Mouse (Mus musculus): ENCODE results near the gene Cyp2c69. TPM values are rescaled to one million over a fixed set of nuclear protein-coding genes. Genes with fewer than 3 reads are reported as not detected.
"Not testable (repeated sequence)": the region's sequence is repeated elsewhere in the genome, so short reads cannot be mapped to it uniquely, and the experiment has no call there.

The Cyp2c69 gene
- polyA plus RNA-seq (2016; fragmentation: Nextera tagmentation; extraction: Ambion mirVana): not detected in 2 replicates

DNA sequence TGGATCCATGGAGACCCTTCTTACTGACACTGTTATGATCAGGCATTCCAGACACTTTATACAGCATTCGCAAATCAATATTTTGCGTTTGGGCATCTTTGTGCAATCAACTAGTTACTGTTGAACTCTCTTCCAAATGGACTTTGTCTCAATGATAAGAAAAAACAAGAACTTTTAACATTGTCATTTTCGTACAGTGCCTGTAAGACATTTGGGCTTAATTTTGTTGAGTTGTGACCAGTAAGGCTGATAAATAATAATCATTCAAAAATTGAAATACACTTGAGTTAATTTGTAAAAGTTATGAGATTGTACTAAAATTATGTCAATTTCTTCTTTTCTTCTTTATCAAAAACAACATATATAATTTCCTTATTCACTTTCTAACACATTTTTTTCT is at the start of gene Cyp2c69:
Cyp2c69 (minus strand) TSS at position 101 of the 400 bp plus-strand sequence.
- H3K9me3 ChIP-seq; DNase-seq (ENCODE audit: low spot score); H3K36me3 ChIP-seq (replicated peaks); H3K27me3 ChIP-seq (replicated peaks; ENCODE audit: low read depth, poor library complexity, severe bottlenecking); H3K4me3 ChIP-seq; H3K4me1 ChIP-seq; H3K27ac ChIP-seq (replicated peaks): not testable (repeated sequence)
- 89% methylated on average over 3 of the region's 3 CpGs for WGBS

DNA sequence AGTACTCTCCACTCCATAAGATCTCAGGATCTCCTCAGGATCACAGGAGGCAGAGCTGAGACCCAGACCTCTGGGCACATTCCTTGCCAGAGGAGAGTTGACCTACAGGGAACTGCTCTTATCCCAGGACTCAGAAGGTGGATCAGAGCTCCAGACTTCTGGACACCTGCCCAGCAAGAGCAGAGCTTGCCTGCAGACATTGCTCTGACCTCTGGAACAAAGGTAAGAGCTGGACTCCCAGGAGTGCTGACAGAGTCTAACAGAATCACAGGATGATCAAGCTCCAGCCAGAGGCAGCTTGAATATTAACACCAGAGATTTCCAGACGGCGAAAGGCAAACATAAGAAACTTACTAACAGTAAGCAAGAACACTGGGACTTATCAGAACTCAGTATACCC is 48.8 kb upstream of the Cyp2c69 start:
- no peak overlapping the region for H3K27ac ChIP-seq (replicated peaks)
- no peak for DNase-seq (ENCODE audit: low spot score)
- H3K27me3 ChIP-seq (replicated peaks; ENCODE audit: low read depth, poor library complexity, severe bottlenecking): no peaks in the 10 kb centered on the region
- peaks cover 12% of the 10 kb centered on the region; the same call in 1 of the 2 replicates for H3K9me3 ChIP-seq
- 86% methylated on average over 2 of the region's 2 CpGs for WGBS
- no peaks in the 10 kb centered on the region for H3K4me1 ChIP-seq
- H3K36me3 ChIP-seq (replicated peaks): no peaks in the 10 kb centered on the region
- H3K4me3 ChIP-seq: no peak overlapping the region

DNA sequence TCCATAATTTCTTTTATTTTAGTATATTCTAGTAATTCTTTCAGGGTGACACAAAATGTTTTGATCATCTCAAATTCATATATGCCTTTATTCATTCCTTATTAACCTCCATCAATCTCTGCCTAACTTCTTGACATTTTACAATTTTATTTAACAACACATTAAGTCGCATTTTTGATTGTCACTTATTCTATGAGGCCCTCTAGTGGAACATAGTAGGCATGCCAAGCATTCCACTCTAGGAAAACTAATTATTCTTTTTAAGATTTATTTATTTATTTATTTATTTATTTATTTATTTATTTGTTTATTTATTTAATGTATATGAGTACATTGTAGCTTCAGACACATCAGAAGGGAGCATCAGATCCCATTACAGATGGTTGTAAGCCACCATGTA is 43.4 kb upstream of the Cyp2c69 start:
- peaks cover 8% of the 10 kb centered on the region; the same call in 1 of the 2 replicates for H3K9me3 ChIP-seq
- 63% methylated on average over 1 of the region's 1 CpGs for WGBS
- DNase-seq (ENCODE audit: low spot score): no peak
- H3K4me1 ChIP-seq: no peaks in the 10 kb centered on the region
- H3K27ac ChIP-seq (replicated peaks): no peak overlapping the region
- H3K36me3 ChIP-seq (replicated peaks): no peaks in the 10 kb centered on the region
- no peaks in the 10 kb centered on the region for H3K27me3 ChIP-seq (replicated peaks; ENCODE audit: low read depth, poor library complexity, severe bottlenecking)
- H3K4me3 ChIP-seq: no peak overlapping the region

DNA sequence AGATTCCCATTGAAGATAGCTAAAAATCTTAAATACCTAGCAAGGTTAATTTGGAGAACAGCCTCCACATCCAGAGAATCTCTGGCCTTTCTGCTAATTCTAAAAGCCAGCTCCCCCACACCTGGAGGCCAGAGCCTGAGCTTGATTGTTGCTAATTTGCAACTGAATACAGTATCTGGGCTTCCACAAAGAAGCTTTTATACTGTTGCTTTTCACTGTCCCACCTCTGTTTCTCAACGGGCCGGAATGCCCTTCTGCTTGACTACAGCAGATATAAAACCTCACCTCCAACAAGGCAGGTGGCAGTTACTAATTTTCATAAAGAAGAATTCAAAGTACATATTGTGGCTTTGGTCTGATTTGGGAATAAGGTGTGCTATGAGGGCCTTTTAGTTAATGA is 15.1 kb upstream of the Cyp2c69 start:
- Histone ChIP-seq H3K4me3 (no peak overlapping the region), H3K9me3 (no peaks in the 10 kb centered on the region; the same call in 1 of the 2 replicates), H3K4me1 (no peaks in the 10 kb centered on the region), H3K36me3 (replicated peaks) (no peaks in the 10 kb centered on the region), H3K27ac (replicated peaks) (no peak overlapping the region), H3K27me3 (replicated peaks; ENCODE audit: low read depth, poor library complexity, severe bottlenecking) (no peaks in the 10 kb centered on the region)
- 84% methylated on average over 2 of the region's 2 CpGs for WGBS
- no peak for DNase-seq (ENCODE audit: low spot score)

DNA sequence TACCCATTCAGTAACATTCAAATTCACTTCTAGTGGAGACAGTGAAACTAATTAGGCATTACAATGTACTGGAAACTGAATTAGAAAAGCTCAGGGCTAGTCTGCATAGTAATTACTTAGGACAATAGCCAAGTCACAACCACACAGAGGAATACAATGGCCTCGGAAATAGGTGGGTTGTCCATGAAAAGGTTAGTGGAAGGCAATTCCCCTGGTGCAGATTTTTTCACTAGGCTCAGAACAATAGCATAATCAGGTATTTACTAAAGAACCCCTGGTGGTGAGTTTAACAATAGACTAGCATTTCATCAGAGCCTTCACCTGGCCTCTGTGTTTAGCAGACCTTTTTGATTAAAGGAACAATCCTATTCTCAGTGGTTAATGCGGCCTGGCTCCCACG is 3.5 kb upstream of the Cyp2c69 start:
- H3K27ac ChIP-seq (replicated peaks); H3K9me3 ChIP-seq; H3K4me1 ChIP-seq; H3K27me3 ChIP-seq (replicated peaks; ENCODE audit: low read depth, poor library complexity, severe bottlenecking); DNase-seq (ENCODE audit: low spot score); H3K36me3 ChIP-seq (replicated peaks); H3K4me3 ChIP-seq: not testable (repeated sequence)
- WGBS: 73% methylated on average over 3 of the region's 3 CpGs

DNA sequence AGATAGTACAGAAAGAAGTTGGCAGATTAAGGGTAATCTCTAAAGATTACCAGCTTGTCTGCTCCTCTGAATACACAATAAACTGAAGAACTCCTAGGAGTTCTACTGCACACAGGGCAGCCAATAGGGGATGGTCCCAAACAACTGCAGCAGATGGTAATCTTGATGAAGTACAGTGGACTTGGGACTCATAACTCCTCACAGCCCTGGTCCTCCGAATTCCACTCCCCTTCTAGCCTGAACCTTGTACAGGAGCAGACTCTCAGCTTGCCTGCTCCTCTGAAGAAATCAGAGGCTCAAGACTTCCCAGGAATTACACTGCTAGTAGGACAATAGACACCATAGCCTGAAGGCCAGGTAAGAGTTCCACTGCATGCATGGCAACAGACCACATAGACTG is 20.5 kb downstream of the Cyp2c69 start:
- H3K27ac ChIP-seq (replicated peaks): no peak overlapping the region
- WGBS: 81% methylated on average over 1 of the region's 1 CpGs
- no peak for DNase-seq (ENCODE audit: low spot score)
- no peak overlapping the region for H3K4me3 ChIP-seq
- no peaks in the 10 kb centered on the region for H3K36me3 ChIP-seq (replicated peaks)
- no peaks in the 10 kb centered on the region for H3K9me3 ChIP-seq
- H3K27me3 ChIP-seq (replicated peaks; ENCODE audit: low read depth, poor library complexity, severe bottlenecking): no peaks in the 10 kb centered on the region
- no peaks in the 10 kb centered on the region for H3K4me1 ChIP-seq

DNA sequence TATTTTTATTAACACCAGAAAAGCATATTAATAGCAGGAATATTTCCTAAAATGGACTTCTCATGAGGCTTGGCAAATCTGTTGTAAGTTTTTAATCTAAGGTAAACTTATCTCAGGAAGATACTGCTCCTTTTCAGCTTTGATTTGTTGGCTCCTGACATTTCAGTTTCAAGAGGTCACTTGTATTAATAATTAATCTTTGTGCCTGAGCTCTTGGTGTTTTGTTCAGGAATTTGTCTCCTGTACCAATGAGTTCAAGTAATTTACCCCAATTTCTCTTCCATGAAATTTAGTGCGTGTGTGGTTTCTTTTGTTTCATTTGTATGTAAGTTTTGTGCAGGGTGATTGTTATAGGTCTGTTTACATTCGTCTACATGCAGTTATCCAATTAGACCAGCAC is 65.7 kb downstream of the Cyp2c69 start:
- not testable (repeated sequence) for H3K27me3 ChIP-seq (replicated peaks; ENCODE audit: low read depth, poor library complexity, severe bottlenecking); H3K9me3 ChIP-seq; H3K4me1 ChIP-seq; H3K36me3 ChIP-seq (replicated peaks); H3K27ac ChIP-seq (replicated peaks); DNase-seq (ENCODE audit: low spot score); H3K4me3 ChIP-seq
- WGBS: 80% methylated on average over 2 of the region's 2 CpGs

DNA sequence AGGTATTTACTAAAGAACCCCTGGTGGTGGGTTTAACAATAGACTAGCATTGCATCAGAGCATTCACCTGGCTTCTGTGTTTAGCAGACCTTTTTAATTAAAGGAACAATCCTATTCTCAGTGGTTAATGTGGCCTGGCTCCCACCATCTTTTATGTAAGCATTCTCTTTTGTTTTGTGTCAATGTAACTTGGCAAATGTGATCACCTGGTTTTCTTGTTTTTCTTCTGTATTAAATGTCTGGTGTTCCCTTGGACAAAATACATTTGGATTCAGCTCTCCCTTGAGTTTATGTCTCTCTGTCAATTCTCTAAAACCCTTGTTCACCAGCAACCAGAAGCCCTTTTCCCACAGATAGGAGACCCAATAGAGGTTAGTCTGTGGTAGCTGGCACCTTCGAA is 70.2 kb downstream of the Cyp2c69 start:
- H3K27me3 ChIP-seq (replicated peaks; ENCODE audit: low read depth, poor library complexity, severe bottlenecking); H3K4me3 ChIP-seq; H3K4me1 ChIP-seq; H3K36me3 ChIP-seq (replicated peaks); H3K27ac ChIP-seq (replicated peaks); H3K9me3 ChIP-seq; DNase-seq (ENCODE audit: low spot score): not testable (repeated sequence)
- WGBS: 92% methylated on average over 1 of the region's 1 CpGs

DNA sequence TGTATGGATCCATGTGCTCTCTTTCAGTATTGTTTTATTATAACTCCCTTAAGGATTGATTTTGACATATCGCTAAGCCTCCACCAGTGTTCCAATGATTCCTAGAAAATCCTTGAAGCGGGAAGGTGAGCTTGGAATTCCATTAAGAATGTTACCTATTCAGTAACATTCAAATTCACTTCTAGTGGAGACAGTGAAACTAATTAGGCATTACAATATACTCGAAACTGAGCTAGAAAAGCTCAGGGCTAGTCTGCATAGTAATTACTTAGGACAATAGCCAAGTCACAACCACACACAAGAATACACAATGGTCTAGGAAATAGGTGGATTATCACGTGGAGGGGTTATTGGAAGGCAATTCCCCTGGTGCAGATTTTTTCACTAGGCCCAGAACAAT is 70.6 kb downstream of the Cyp2c69 start:
- H3K9me3 ChIP-seq; H3K4me1 ChIP-seq; H3K36me3 ChIP-seq (replicated peaks); H3K27me3 ChIP-seq (replicated peaks; ENCODE audit: low read depth, poor library complexity, severe bottlenecking); H3K4me3 ChIP-seq; DNase-seq (ENCODE audit: low spot score); H3K27ac ChIP-seq (replicated peaks): not testable (repeated sequence)
- 71% methylated on average over 4 of the region's 4 CpGs for WGBS

DNA sequence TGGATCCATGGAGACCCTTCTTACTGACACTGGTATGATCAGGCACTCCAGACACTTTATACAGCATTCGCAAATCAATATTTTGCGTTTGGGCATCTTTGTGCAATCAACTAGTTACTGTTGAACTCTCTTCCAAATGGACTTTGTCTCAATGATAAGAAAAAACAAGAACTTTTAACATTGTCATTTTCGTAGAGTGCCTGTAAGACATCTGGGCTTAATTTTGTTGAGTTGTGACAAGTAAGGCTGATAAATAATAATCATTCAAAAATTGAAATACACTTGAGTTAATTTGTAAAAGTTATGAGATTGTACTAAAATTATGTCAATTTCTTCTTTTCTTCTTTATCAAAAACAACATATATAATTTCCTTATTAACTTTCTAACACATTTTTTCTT is 73.9 kb downstream of the Cyp2c69 start, which contains the start of gene Cyp2c40:
Cyp2c40 (minus strand) TSS at position 101 of the 400 bp plus-strand sequence.
- WGBS: 89% methylated on average over 3 of the region's 3 CpGs
- not testable (repeated sequence) for H3K9me3 ChIP-seq; DNase-seq (ENCODE audit: low spot score); H3K36me3 ChIP-seq (replicated peaks); H3K4me1 ChIP-seq; H3K27ac ChIP-seq (replicated peaks); H3K27me3 ChIP-seq (replicated peaks; ENCODE audit: low read depth, poor library complexity, severe bottlenecking); H3K4me3 ChIP-seq

Other genes with a start within 250 kb of the Cyp2c69 start
- not detected in 2 replicates for gene Cyp2c67, start 237.7 kb downstream of the Cyp2c69 start, polyA plus RNA-seq (2016; fragmentation: Nextera tagmentation; extraction: Ambion mirVana)
- gene Cyp2c68, start 145.7 kb downstream of the Cyp2c69 start, polyA plus RNA-seq (2016; fragmentation: Nextera tagmentation; extraction: Ambion mirVana): not detected in 2 replicates
- gene Cyp2c40, start 74.0 kb downstream of the Cyp2c69 start, polyA plus RNA-seq (2016; fragmentation: Nextera tagmentation; extraction: Ambion mirVana): not detected in 2 replicates
- not detected in 2 replicates for gene Cyp2c37, start 105.6 kb upstream of the Cyp2c69 start, polyA plus RNA-seq (2016; fragmentation: Nextera tagmentation; extraction: Ambion mirVana)
- gene Cyp2c54, start 187.0 kb upstream of the Cyp2c69 start, polyA plus RNA-seq (2016; fragmentation: Nextera tagmentation; extraction: Ambion mirVana): not detected in 2 replicates
- not detected in 2 replicates for gene Cyp2c50, start 202.9 kb upstream of the Cyp2c69 start, polyA plus RNA-seq (2016; fragmentation: Nextera tagmentation; extraction: Ambion mirVana)

Measured in embryonic facial prominence, embryonic 10.5 days (tissue).